Mouse (Mus musculus): ENCODE measurements around the gene Apol7a. TPM values are rescaled to one million over a fixed set of nuclear protein-coding genes. Genes with fewer than 3 reads are reported as not detected.
"Not testable (repeated sequence)": the region's sequence is repeated elsewhere in the genome, so short reads cannot be mapped to it uniquely, and the experiment has no call there.

Apol7a gene
- total RNA-seq (2022) = under 1 TPM; 0.18 to 0.48 (median 0.29) TPM

- not testable (repeated sequence) for DNase-seq (ENCODE audit: low spot score in 2 of 2)
Measured at GRCm38 (mm10) chr15:77399027-77399426, at the start of gene Apol7a. Apol7a (minus strand) TSS chr15:77399110.

- DNase-seq (ENCODE audit: low spot score in 2 of 2) = not testable (repeated sequence)
Measured at GRCm38 (mm10) chr15:77447392-77447791, 48.5 kb upstream of the Apol7a start, which contains the start of gene Apol7b. Apol7b (minus strand) TSS chr15:77447492.

GRCm38 (mm10) chr15:77445668-77446067, 46.8 kb upstream of the Apol7a start:
- DNase-seq (ENCODE audit: low spot score in 2 of 2) = not testable (repeated sequence)

- DNase-seq (ENCODE audit: low spot score in 2 of 2) = peak in 1 of 2 experiments; percentile 51
Measured at GRCm38 (mm10) chr15:77444746-77445145, 45.8 kb upstream of the Apol7a start.

- DNase-seq (ENCODE audit: low spot score in 2 of 2) = not testable (repeated sequence)
Measured at GRCm38 (mm10) chr15:77428690-77429448, 30.0 kb upstream of the Apol7a start.

GRCm38 (mm10) chr15:77422925-77423324, 24.0 kb upstream of the Apol7a start:
- not testable (repeated sequence) for DNase-seq (ENCODE audit: low spot score in 2 of 2)

- not testable (repeated sequence) for DNase-seq (ENCODE audit: low spot score in 2 of 2)
Measured at GRCm38 (mm10) chr15:77419657-77420056, 20.7 kb upstream of the Apol7a start.

GRCm38 (mm10) chr15:77416655-77417333, 17.9 kb upstream of the Apol7a start:
- not testable (repeated sequence) for DNase-seq (ENCODE audit: low spot score in 2 of 2)

GRCm38 (mm10) chr15:77415653-77416052, 16.7 kb upstream of the Apol7a start:
- DNase-seq (ENCODE audit: low spot score in 2 of 2) = not testable (repeated sequence)

GRCm38 (mm10) chr15:77412695-77413094, 13.8 kb upstream of the Apol7a start:
- not testable (repeated sequence) for DNase-seq (ENCODE audit: low spot score in 2 of 2)

- DNase-seq (ENCODE audit: low spot score in 2 of 2) = not testable (repeated sequence)
Measured at GRCm38 (mm10) chr15:77411035-77411434, 12.1 kb upstream of the Apol7a start, which contains the start of gene Apol9a. Apol9a (minus strand) TSS chr15:77411135.

GRCm38 (mm10) chr15:77406370-77406769, 7.5 kb upstream of the Apol7a start:
- not testable (repeated sequence) for DNase-seq (ENCODE audit: low spot score in 2 of 2)

GRCm38 (mm10) chr15:77397450-77398132, 1.3 kb downstream of the Apol7a start:
- peak in 1 of 2 experiments; percentile 37 for DNase-seq (ENCODE audit: low spot score in 2 of 2)

- DNase-seq (ENCODE audit: low spot score in 2 of 2) = not testable (repeated sequence)
Measured at GRCm38 (mm10) chr15:77393832-77394231, 5.1 kb downstream of the Apol7a start.

GRCm38 (mm10) chr15:77387462-77387861, 11.4 kb downstream of the Apol7a start:
- no peak for DNase-seq (ENCODE audit: low spot score in 2 of 2)

GRCm38 (mm10) chr15:77384340-77385030, 14.4 kb downstream of the Apol7a start:
- no peak for DNase-seq (ENCODE audit: low spot score in 2 of 2)

- DNase-seq (ENCODE audit: low spot score in 2 of 2) = no peak
Measured at GRCm38 (mm10) chr15:77382880-77383279, 16.0 kb downstream of the Apol7a start.

- DNase-seq (ENCODE audit: low spot score in 2 of 2) = no peak
Measured at GRCm38 (mm10) chr15:77382271-77382850, 16.5 kb downstream of the Apol7a start.

- no peak for DNase-seq (ENCODE audit: low spot score in 2 of 2)
Measured at GRCm38 (mm10) chr15:77381481-77381880, 17.4 kb downstream of the Apol7a start.

GRCm38 (mm10) chr15:77379921-77380320, 19.0 kb downstream of the Apol7a start:
- DNase-seq (ENCODE audit: low spot score in 2 of 2) = no peak

GRCm38 (mm10) chr15:77377419-77377818, 21.5 kb downstream of the Apol7a start:
- no peak for DNase-seq (ENCODE audit: low spot score in 2 of 2)
